Mouse (Mus musculus) monocyte, adult 2 months (primary cell): ENCODE results near the gene Oas2.

Experiments
- DNase-seq, 2 experiments: peaks; one replicate each; pipeline ENCODE4 v3.0.0; 2022; ENCODE audit warnings: low spot score in 2 of 2, low read depth in 1 of 2

Gene Oas2

DNA sequence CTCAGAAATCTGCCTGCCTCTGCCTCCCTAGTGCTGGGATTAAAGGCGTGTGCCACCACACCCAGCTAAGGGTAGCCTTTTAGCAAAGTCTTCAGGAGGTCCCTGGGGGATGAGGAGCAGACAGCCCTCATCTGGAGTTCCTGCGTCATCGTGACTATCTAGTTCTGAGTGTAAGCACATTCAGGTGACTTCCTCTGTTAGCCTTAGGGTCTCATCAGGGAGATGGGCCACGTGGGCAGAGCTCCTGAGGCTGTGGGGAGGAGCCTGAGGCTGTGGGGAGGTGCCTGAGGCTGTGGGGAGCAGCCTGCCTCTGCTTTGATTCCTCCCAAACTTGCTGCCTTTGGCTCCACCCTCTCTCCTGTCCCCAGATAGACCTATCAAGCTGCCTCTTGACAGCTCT, 52.8 kb downstream of the Oas2 start:
- DNase-seq: no peak

- DNase-seq: no peak
These were observed 53.5 kb downstream of the Oas2 start for GRCm38 (mm10) chr5:120696057-120696743.

GRCm38 (mm10) chr5:120694695-120695074, 55.0 kb downstream of the Oas2 start:
- no peak for DNase-seq

- DNase-seq: no peak
These were observed 55.5 kb downstream of the Oas2 start for GRCm38 (mm10) chr5:120693931-120694694.

DNA sequence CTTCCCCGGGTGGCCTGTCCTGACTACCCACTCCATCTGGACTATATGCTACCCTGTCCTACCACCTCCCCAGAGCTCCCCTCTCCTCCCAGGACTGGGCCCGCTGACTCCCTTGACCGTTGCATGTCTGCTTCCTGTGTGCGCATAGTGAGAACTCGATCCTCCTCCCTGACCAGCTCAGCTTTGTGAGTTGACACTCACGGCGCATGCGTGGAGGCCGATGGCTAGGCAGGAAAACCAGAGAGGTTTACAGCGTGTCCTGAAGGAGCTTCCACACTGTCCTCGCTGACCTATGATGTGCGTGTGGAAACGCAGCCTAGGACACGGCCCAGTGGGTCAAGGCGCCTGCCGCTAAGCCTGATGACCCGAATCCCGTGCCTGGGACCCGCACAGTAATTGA, 57.6 kb downstream of the Oas2 start:
- DNase-seq: no peak

GRCm38 (mm10) chr5:120690417-120690816, 59.2 kb downstream of the Oas2 start:
- no peak for DNase-seq

GRCm38 (mm10) chr5:120688434-120688833, 61.2 kb downstream of the Oas2 start:
- no peak for DNase-seq

DNA sequence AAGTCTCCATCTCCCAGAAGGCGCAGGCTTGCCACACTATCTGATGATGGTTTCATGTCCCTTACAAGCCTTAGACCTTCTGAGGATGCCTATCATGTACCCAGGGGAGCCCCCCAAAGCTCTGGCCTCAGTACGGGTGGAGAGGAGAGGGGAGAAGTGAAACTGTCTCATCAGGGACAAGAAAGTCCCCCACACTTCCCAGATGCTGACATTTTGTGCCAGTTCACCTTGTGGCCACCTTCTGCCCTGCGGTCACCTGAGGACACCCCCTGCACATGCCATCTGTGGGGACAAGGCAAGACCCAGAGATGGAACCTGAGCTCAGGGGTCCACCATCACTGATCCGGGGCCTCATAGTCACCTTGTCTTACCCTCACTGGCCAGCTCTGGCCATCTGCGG, 61.8 kb downstream of the Oas2 start:
- no peak for DNase-seq

DNA sequence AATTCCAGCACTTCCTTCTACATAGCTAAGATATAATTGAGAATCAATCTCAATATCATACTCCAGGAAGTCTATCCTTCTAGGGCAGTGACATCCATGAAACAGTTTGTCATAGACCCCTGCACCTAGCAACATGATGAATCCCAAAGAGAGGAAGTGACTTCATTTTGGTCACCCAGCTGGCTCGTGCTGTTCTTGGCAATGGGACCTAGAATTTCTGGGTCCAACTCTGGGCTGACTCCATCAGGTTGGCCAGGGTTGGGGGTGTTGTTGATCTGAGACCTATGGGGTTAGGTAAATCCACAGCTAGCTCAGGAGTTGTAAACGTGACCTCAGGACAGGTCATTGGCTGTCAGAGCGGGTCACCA, 62.2 kb downstream of the Oas2 start:
- DNase-seq: no peak

GRCm38 (mm10) chr5:120686749-120687483, 62.7 kb downstream of the Oas2 start:
- DNase-seq: no peak

- no peak for DNase-seq
These were observed 64.0 kb downstream of the Oas2 start for GRCm38 (mm10) chr5:120685678-120686077.

- DNase-seq: no peak
These were observed 66.5 kb downstream of the Oas2 start for GRCm38 (mm10) chr5:120682982-120683771.

DNA sequence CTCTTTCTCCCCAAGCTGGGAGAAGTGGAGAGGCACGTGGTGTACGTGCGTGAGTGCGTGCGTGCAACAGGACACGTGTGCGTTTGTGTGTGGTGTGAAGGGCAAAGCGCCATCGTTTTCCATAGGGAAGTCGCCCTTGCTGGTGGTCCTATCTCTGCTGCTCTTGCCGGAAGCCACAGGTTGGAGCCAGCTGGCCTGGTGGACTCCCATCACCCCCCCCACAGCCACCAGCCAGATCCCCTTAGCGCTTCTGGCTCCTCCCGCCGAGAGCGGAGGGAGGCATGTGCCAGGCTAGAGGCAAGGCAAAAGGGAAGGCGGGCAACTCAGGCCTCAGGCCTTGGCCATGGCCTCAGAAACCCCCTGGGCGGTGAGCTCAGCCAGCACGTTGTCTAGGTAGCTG, 68.7 kb downstream of the Oas2 start:
- DNase-seq: no peak
